Mouse (Mus musculus) heart, postnatal 0 days (tissue): ENCODE measurements at regions not wholly inside any gene's neighbourhood (a gene's known extent, or its start where the extent isn't known, plus 50 kb on each side); places are given as distances from the start of the nearest gene placed in this dataset.

Source experiments
- ATAC-seq: fragments of 200-750 bp; cut with Nextera tagmentation; 2 replicates; pipeline ENCODE4 v1.8.0; 2017; ENCODE audit warnings: low read depth, moderate number of reproducible peaks, moderate library complexity; ENCODE audit not compliant: insufficient read depth
- DNase-seq: peaks from one replicate; pipeline ENCODE4 v3.0.0-alpha.2; 2016; ENCODE audit warnings: low spot score
- H3K27ac ChIP-seq: fragments of 300-500 bp; sonication (generic); 2 replicates; pipeline ENCODE4 v1.5.1; 2014; ENCODE audit warnings: low read depth, mild to moderate bottlenecking
- H3K27me3 ChIP-seq: fragments of 300-500 bp; sonication (generic); 2 replicates; pipeline ENCODE4 v1.6.1; 2014; ENCODE audit warnings: low read length, mixed read lengths; ENCODE audit not compliant: control insufficient read depth, insufficient read depth
- H3K36me3 ChIP-seq: fragments of 300-500 bp; sonication (generic); replicated peaks from 2 replicates; pipeline ENCODE4 v1.6.1; 2014; ENCODE audit warnings: low read length, mixed read lengths; ENCODE audit not compliant: control insufficient read depth, insufficient read depth
- H3K4me1 ChIP-seq: fragments of 300-500 bp; sonication (generic); 2 replicates; pipeline ENCODE4 v1.6.1; 2014; ENCODE audit warnings: antibody characterized with exemption; ENCODE audit not compliant: control insufficient read depth, insufficient read depth
- H3K4me2 ChIP-seq: fragments of 300-500 bp; sonication (generic); 2 replicates; pipeline ENCODE4 v1.6.1; 2014; ENCODE audit warnings: low read depth, mild to moderate bottlenecking, low read length, moderate library complexity
- H3K4me3 ChIP-seq: fragments of 300-500 bp; sonication (generic); 2 replicates; pipeline ENCODE4 v1.5.1; 2014; ENCODE audit warnings: low read depth, low read length
- H3K9ac ChIP-seq: fragments of 300-500 bp; sonication (generic); replicated peaks from 2 replicates; pipeline ENCODE4 v1.6.1; 2014; ENCODE audit warnings: low read depth, low read length, mixed read lengths
- H3K9me3 ChIP-seq: fragments of 300-500 bp; sonication (generic); replicated peaks from 2 replicates; pipeline ENCODE4 v1.6.1; 2016; ENCODE audit warnings: low read length; ENCODE audit not compliant: control insufficient read depth
- CTCF ChIP-seq: IDR thresholded peaks from 2 replicates; pipeline ENCODE4 v1.5.1; 2016; ENCODE audit warnings: antibody characterized with exemption, control low read depth, low read depth
- EP300 ChIP-seq: IDR thresholded peaks from 2 replicates; pipeline ENCODE4 v1.6.1; 2016; ENCODE audit warnings: antibody characterized with exemption, low read depth
- WGBS: fragments of 180-500 bp; shearing (Covaris S2); extraction: QIAGEN DNeasy Blood & Tissue Kit; methylation state at CpG from one replicate; pipeline ENCODE4 v1.1.7; 2014; 5-methylcytosine and 5-hydroxymethylcytosine counted together

DNA sequence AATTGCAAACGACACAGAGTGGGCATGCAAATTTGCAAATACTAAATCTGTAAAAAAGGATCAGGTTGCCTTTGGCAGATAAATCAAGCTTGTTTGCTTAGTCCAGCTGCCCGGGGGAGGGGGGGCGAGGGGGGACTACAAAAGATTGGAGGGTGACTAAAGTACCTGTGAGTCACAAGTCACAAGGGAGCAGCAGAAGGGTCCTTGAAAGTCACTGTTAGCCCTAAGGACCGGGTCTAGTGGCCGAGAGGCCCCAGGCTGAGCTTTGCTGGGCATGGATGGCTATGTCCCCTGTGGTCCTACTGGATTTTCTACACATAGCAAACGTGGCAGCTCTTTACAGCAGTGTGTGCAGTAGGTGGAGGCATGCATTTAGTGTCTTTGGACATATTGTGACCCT is 118.4 kb upstream of the Pitx1 start:
- DNase-seq (no peak), ATAC-seq (no peak)
- no peaks in the 10 kb centered on the region for H3K4me1 ChIP-seq
- H3K9ac ChIP-seq: no peak overlapping the region
- H3K27ac ChIP-seq: no peak overlapping the region
- TF ChIP-seq CTCF (no peak), EP300 (no peak)
- 61% methylated on average over 6 of the region's 6 CpGs for WGBS
- H3K4me3 ChIP-seq: no peak overlapping the region
- H3K27me3 ChIP-seq: no peaks in the 10 kb centered on the region
- no peak overlapping the region for H3K4me2 ChIP-seq
- no peaks in the 10 kb centered on the region for H3K36me3 ChIP-seq
- no peaks in the 10 kb centered on the region for H3K9me3 ChIP-seq

DNA sequence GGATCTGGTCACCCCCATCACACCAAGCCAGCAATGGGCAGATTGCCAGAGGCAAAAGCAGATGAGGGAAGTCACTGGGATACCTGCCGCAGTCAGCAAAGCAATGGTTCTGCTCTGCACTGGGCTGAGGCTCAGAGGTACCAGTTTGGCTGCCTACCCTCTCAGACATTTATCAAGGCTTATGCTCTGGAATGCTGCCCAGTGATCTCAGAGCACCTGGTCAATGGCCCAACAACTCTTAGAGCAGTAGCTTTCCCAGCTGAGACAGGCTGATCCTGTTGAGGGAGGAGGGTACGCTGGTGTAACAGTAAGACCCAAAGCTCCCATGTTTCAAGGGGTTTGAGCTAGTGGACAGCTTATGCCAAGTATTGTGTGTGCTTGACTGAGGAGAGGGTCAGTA is 117.4 kb upstream of the Pitx1 start:
- Histone ChIP-seq H3K4me1 (no peaks in the 10 kb centered on the region), H3K36me3 (no peaks in the 10 kb centered on the region), H3K27me3 (no peaks in the 10 kb centered on the region), H3K4me2 (no peak overlapping the region), H3K9me3 (no peaks in the 10 kb centered on the region), H3K27ac (no peak overlapping the region), H3K9ac (no peak overlapping the region), H3K4me3 (no peak overlapping the region)
- WGBS: 92% methylated on average over 2 of the region's 2 CpGs
- DNase-seq (no peak), ATAC-seq (no peak)
- no peak for TF ChIP-seq EP300
- TF ChIP-seq CTCF: no peak

DNA sequence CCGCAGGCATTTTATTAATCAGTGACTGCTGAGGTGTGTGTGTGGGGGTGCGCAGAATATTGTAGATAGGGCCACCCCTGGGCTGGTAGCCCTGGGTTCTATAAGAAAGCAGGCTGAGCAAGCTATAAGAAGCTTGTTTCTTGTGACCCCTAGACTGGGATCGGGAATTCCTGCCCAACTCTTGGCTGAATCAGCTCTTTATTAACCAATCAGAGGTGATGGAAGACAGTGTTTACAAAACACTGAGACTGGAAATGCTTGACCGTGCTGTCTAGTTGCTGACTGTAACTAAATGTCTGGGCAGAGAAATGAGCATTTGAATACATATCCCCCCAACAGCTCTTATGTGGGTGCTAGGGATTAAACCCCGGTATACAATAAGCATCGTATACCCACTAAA is 114.8 kb upstream of the Pitx1 start:
- DNase-seq (no peak), ATAC-seq (no peak)
- Histone ChIP-seq H3K9ac (no peak overlapping the region), H3K4me2 (no peak overlapping the region), H3K4me3 (no peak overlapping the region), H3K9me3 (no peaks in the 10 kb centered on the region), H3K4me1 (no peaks in the 10 kb centered on the region), H3K27me3 (no peaks in the 10 kb centered on the region), H3K36me3 (no peaks in the 10 kb centered on the region), H3K27ac (no peak overlapping the region)
- no peak for TF ChIP-seq CTCF
- no peak for TF ChIP-seq EP300
- 80% methylated on average over 6 of the region's 6 CpGs for WGBS

DNA sequence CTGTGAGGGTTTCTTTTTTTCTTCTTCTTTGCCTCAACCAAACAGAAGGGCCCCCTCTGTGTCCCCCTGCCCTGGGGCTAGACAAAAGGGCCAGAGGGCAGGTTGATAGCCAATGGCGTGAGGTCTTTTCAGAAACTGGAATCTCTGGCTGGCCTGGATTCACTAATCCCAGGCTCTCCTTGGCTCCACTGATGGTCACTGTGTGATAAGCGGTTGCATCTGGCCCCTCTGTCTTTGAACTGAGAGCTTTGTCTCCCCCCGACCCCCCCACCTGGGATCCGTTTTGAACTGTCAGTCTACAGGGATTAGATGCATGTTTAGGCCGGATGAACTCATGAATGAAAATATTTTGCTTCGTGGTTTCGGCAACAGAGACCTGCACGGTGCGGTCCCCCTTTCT is 112.6 kb upstream of the Pitx1 start:
- Histone ChIP-seq H3K4me1 (no peaks in the 10 kb centered on the region), H3K36me3 (no peaks in the 10 kb centered on the region), H3K27me3 (no peaks in the 10 kb centered on the region), H3K4me2 (no peak overlapping the region), H3K9ac (no peak overlapping the region), H3K9me3 (no peaks in the 10 kb centered on the region), H3K4me3 (no peak overlapping the region), H3K27ac (no peak overlapping the region)
- DNase-seq: no peak
- no peak for ATAC-seq
- no peak for TF ChIP-seq EP300
- TF ChIP-seq CTCF: no peak
- WGBS: 78% methylated on average over 9 of the region's 9 CpGs

DNA sequence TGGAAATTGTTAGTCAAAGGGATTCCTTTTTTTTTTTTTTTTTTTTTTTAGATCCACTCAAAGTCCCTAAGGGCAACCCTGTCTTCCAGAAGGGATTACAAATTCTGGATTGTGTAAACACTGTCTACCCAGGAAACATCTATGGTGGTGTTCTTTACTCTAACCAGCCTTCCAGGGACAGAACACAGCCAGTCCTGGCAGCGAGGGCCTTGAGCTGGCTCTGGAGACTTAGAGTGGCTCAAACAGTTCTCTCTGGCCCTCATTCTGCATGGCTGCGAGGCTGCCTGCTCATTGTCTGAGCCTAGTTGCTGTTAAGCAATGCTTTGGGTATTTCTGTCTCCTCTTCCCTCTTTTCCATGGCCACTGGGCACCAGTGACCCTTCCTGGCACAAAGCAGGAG is 112.2 kb upstream of the Pitx1 start:
- Histone ChIP-seq H3K4me2 (no peak overlapping the region), H3K4me1 (no peaks in the 10 kb centered on the region), H3K9ac (no peak overlapping the region), H3K9me3 (no peaks in the 10 kb centered on the region), H3K36me3 (no peaks in the 10 kb centered on the region), H3K27me3 (no peaks in the 10 kb centered on the region), H3K4me3 (no peak overlapping the region), H3K27ac (no peak overlapping the region)
- ATAC-seq (no peak), DNase-seq (no peak)
- WGBS: 77% methylated on average over 2 of the region's 2 CpGs
- TF ChIP-seq EP300: no peak
- no peak for TF ChIP-seq CTCF

DNA sequence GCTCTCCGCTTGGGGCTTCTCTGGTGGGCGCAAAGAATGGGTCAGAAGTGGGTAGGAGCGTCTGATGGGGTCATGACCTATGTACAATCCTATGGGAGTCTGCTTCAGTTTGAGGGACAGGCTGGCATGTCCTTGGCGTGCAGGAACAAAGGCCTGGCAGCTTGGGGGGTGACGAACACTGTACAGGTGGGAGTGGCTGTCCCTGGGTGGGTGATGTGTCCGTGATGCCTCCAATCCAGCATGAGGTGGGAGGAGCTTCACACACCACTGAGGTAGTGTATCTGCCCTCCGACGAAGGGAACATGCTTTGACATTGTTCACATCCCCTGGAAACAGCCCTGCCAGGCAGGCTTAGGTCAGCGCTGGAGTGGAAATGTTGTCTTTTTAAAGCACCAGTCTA is 101.4 kb upstream of the Pitx1 start:
- H3K9me3 ChIP-seq: peaks cover 5% of the 10 kb centered on the region
- H3K4me2 ChIP-seq: no peak overlapping the region
- H3K36me3 ChIP-seq: no peaks in the 10 kb centered on the region
- H3K27me3 ChIP-seq: no peaks in the 10 kb centered on the region
- no peak overlapping the region for H3K9ac ChIP-seq
- no peak for DNase-seq
- no peaks in the 10 kb centered on the region for H3K4me1 ChIP-seq
- H3K27ac ChIP-seq: no peak overlapping the region
- no peak for ATAC-seq
- no peak for TF ChIP-seq EP300
- TF ChIP-seq CTCF: no peak
- 79% methylated on average over 9 of the region's 9 CpGs for WGBS
- no peak overlapping the region for H3K4me3 ChIP-seq
